Mouse (Mus musculus) liver, postnatal 0 days (tissue): Measurements from ENCODE around the gene Sec61b. TPM values are rescaled to one million over a fixed set of nuclear protein-coding genes. Genes with fewer than 3 reads are reported as not detected.

Experiments
- ATAC-seq: fragments of 200-750 bp; cut with Nextera tagmentation; 2 replicates; pipeline ENCODE4 v1.8.0; 2017; ENCODE audit warnings: mild to moderate bottlenecking, moderate library complexity
- DNase-seq: peaks from one replicate; pipeline ENCODE4 v3.0.0-alpha.2; 2016
- H3K27ac ChIP-seq: fragments of 300-500 bp; sonication (generic); 2 replicates; pipeline ENCODE4 v1.5.1; 2014; ENCODE audit warnings: antibody characterized with exemption, moderate library complexity, mild to moderate bottlenecking, low read depth
- H3K27me3 ChIP-seq: fragments of 300-500 bp; sonication (generic); 2 replicates; pipeline ENCODE4 v1.6.1; 2014; ENCODE audit warnings: low read length, control low read depth, mixed read lengths; ENCODE audit not compliant: insufficient read depth
- H3K36me3 ChIP-seq: fragments of 300-500 bp; sonication (generic); replicated peaks from 2 replicates; pipeline ENCODE4 v1.6.1; 2014; ENCODE audit warnings: mild to moderate bottlenecking, control low read depth, low read length, moderate library complexity, mixed read lengths; ENCODE audit not compliant: insufficient read depth
- H3K4me1 ChIP-seq: fragments of 300-500 bp; sonication (generic); 2 replicates; pipeline ENCODE4 v1.6.1; 2014; ENCODE audit warnings: antibody characterized with exemption, mild to moderate bottlenecking, control low read depth; ENCODE audit not compliant: insufficient read depth
- H3K4me2 ChIP-seq: fragments of 300-500 bp; sonication (generic); 2 replicates; pipeline ENCODE4 v1.6.1; 2014; ENCODE audit warnings: low read depth, mild to moderate bottlenecking, low read length, moderate library complexity, mixed read lengths
- H3K4me3 ChIP-seq: fragments of 300-500 bp; sonication (generic); 2 replicates; pipeline ENCODE4 v1.5.1; 2014; ENCODE audit warnings: low read depth, low read length
- H3K9ac ChIP-seq: fragments of 300-500 bp; sonication (generic); replicated peaks from 2 replicates; pipeline ENCODE4 v1.6.1; 2014; ENCODE audit warnings: mild to moderate bottlenecking, moderate library complexity
- H3K9me3 ChIP-seq: fragments of 300-500 bp; sonication (generic); 2 replicates; pipeline ENCODE4 v1.6.1; 2016; ENCODE audit warnings: mild to moderate bottlenecking, control low read depth, low read length, mixed read lengths
- CTCF ChIP-seq: sonication (generic); IDR thresholded peaks from 2 replicates; pipeline ENCODE4 v1.5.1; 2016; ENCODE audit warnings: antibody characterized with exemption, low read depth
- EP300 ChIP-seq: IDR thresholded peaks from 2 replicates; pipeline ENCODE4 v1.6.1; 2016; ENCODE audit warnings: antibody characterized with exemption, low read depth, mild to moderate bottlenecking
- WGBS: fragments of 180-500 bp; shearing (Covaris S2); extraction: QIAGEN DNeasy Blood & Tissue Kit; methylation state at CpG from one replicate; pipeline ENCODE4 v1.1.7; 2014; ENCODE audit not compliant: insufficient replicate concordance; 5-methylcytosine and 5-hydroxymethylcytosine counted together
- polyA plus RNA-seq: library from polyadenylated mRNA; unstranded; fragments of >200 nt; fragmentation: Nextera tagmentation; extraction: Ambion mirVana; gene quantifications from 2 replicates; pipeline ENCODE4 v1.2.1, GENCODE M21; 2015

The Sec61b gene
- polyA plus RNA-seq, 1 experiment from 2014 or later, result 189 TPM

DNA sequence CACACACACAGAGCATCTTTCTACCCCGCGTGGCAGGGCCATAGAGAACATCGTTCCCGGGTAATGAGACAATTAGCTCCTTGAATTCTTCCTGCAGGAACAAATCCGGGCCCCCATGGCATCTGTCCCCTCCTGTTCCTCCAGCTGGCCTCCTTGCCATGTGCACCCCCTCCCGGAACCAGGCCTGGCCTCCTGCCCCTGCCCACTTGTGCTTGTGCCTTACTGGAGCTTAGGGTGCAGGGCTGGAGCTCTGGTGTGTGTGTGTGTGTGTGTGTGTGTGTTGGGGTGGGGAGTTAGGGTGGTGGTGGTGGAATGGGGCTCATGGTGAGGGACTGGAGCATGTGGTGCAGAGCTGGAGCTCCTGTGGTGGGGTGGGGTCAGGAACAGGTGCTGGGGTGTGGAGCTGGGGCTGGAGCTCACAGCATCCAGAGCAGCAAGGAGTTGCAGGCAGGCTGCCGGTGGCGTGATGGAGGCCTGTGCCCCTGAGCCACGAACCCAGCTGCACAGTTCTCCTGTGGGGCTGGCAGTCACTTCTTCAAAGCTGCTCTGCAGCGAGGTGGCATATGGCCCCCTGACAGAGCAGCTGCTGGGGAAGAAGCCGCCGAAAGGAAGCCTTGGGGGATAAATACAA is 44.2 kb downstream of the Sec61b start:
- no peak for DNase-seq
- Histone ChIP-seq H3K9ac (no peak overlapping the region), H3K27me3 (no peaks in the 10 kb centered on the region), H3K27ac (no peak overlapping the region), H3K36me3 (no peaks in the 10 kb centered on the region), H3K4me3 (no peak overlapping the region), H3K9me3 (no peaks in the 10 kb centered on the region), H3K4me2 (no peak overlapping the region), H3K4me1 (no peaks in the 10 kb centered on the region)
- WGBS, result 67% methylated on average over 12 of the region's 12 CpGs
- TF ChIP-seq CTCF (no peak), EP300 (no peak)
- no peak for ATAC-seq

DNA sequence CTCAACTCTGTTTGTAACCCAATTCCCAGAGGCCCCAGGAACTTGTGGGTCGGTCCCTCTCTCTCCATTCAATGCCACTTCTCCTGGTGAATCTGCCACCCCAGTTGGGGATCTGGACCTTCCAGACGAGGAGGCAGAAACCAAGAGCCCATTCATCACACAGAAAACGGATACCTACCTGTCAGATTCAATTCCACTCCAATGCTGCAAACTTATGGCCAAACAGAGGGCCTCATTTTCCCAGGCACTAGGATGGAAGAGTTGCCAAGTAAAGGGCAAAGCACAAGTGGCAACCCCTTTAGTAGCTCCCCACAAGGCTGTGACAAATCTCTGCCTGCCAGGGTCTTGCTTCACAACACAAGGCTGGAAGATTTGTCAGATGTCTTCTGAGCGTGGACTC is 45.6 kb downstream of the Sec61b start:
- Histone ChIP-seq H3K9me3 (no peaks in the 10 kb centered on the region), H3K9ac (no peak overlapping the region), H3K4me3 (no peak overlapping the region), H3K4me2 (no peak overlapping the region), H3K27ac (no peak overlapping the region), H3K36me3 (no peaks in the 10 kb centered on the region), H3K27me3 (no peaks in the 10 kb centered on the region), H3K4me1 (no peaks in the 10 kb centered on the region)
- TF ChIP-seq CTCF, result no peak
- TF ChIP-seq EP300, result no peak
- DNase-seq, result no peak
- ATAC-seq, result no peak
- 50% methylated on average over 4 of the region's 4 CpGs for WGBS

DNA sequence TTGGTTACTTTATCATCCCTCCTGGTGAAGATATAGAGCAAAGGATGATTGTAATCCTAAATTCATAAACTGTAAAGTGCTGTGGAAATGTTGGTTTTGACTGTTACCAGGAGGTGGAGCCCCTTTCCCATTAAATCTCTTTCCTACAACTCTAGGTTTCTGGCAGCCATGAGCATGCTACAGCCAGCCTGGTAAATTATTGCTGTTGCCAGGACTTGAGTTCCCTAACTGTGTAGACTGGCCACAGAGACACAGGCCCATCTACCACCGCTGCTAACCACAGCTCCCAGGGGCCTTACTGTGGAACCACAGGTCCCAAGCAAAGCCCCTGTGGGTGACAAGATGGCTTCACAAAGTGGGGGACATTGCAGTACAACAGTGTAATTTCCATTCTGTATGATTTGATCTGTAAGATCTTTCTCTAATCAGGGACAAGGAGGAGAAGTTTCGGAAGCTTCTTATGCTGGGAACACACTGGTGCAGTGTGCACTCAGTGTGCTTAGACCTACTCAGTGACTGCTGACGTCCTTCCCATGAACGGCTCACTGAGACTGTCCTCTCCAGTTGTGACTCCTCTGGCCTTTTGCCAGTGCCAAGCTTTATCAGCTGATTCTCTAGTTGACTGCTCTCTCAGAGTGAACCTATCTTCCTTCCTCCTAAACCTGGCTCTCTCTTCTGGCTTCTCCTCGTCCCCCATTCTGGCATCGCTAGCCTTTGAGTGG is 47.6 kb downstream of the Sec61b start:
- Histone ChIP-seq H3K4me1 (no peaks in the 10 kb centered on the region), H3K9me3 (no peaks in the 10 kb centered on the region), H3K36me3 (no peaks in the 10 kb centered on the region), H3K4me2 (no peak overlapping the region), H3K27me3 (no peaks in the 10 kb centered on the region), H3K27ac (no peak overlapping the region), H3K9ac (no peak overlapping the region), H3K4me3 (no peak overlapping the region)
- DNase-seq, result no peak
- TF ChIP-seq CTCF, result peak; percentile 49
- TF ChIP-seq EP300, result no peak
- no peak for ATAC-seq
- WGBS, result 71% methylated on average over 6 of the region's 6 CpGs

DNA sequence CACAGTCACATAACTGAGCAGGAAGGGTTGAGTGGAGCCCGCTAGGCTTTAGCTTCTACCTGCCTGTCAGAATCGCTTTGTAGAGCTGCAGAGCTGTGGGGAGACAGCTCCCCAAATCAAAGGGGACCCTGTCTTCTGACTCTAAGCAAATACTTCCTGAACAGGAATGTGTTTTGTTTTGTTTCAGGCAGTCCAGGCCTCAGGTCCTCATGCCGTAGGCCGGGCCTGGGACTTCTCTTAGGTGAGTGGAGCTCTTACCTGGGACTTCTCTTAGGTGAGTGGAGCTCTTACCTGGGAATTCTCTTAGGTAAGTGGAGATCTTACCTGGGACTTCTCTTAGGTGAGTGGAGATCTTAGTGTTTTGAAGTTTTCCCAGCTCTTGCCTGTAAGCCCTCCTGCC is 55.4 kb downstream of the Sec61b start:
- no peak overlapping the region for H3K27ac ChIP-seq
- TF ChIP-seq CTCF, result no peak
- no peak for TF ChIP-seq EP300
- no peak for ATAC-seq
- 89% methylated on average over 4 of the region's 4 CpGs for WGBS
- H3K9me3 ChIP-seq, result no peaks in the 10 kb centered on the region
- H3K4me3 ChIP-seq, result no peak overlapping the region
- DNase-seq, result no peak
- H3K27me3 ChIP-seq, result no peaks in the 10 kb centered on the region
- H3K9ac ChIP-seq, result no peak overlapping the region
- no peaks in the 10 kb centered on the region for H3K36me3 ChIP-seq
- H3K4me1 ChIP-seq, result no peaks in the 10 kb centered on the region
- H3K4me2 ChIP-seq, result no peak overlapping the region

Other genes with a start within 250 kb of the Sec61b start
- gene Tgfbr1, start 121.4 kb upstream of the Sec61b start, polyA plus RNA-seq, result 3.7 and 5.2 TPM in 2 replicates
- 8.2 and 8.7 TPM in 2 replicates for gene Alg2, start 325 bp upstream of the Sec61b start, polyA plus RNA-seq